Mouse (Mus musculus) limb, embryonic 11.5 days (tissue): ENCODE results near the gene Hdac1. TPM values are rescaled to one million over a fixed set of nuclear protein-coding genes. Genes with fewer than 3 reads are reported as not detected.
"Not testable (repeated sequence)": the region's sequence is repeated elsewhere in the genome, so short reads cannot be mapped to it uniquely, and the experiment has no call there.

Source experiments
- ATAC-seq: fragments of 200-750 bp; cut with Nextera tagmentation; 2 replicates; pipeline ENCODE4 v1.8.0; 2017; ENCODE audit warnings: low read depth; ENCODE audit not compliant: insufficient number of reproducible peaks, low FRiP score, low TSS enrichment
- DNase-seq: peaks from one replicate; pipeline ENCODE4 v3.0.0-alpha.2; 2015; ENCODE audit warnings: low spot score
- H3K27ac ChIP-seq: fragments of 300-500 bp; sonication (generic); replicated peaks from 2 replicates; pipeline ENCODE4 v1.5.1; 2014; ENCODE audit warnings: low read depth, mild to moderate bottlenecking, low read length
- H3K27me3 ChIP-seq: fragments of 300-500 bp; sonication (generic); 2 replicates; pipeline ENCODE4 v1.6.1; 2014; ENCODE audit warnings: mild to moderate bottlenecking, low read length, mixed read lengths; ENCODE audit not compliant: control insufficient read depth, insufficient read depth
- H3K36me3 ChIP-seq: fragments of 300-500 bp; sonication (generic); 2 replicates; pipeline ENCODE4 v1.6.1; 2014; ENCODE audit warnings: mild to moderate bottlenecking, low read length, moderate library complexity, mixed read lengths; ENCODE audit not compliant: control insufficient read depth, insufficient read depth
- H3K4me1 ChIP-seq: fragments of 300-500 bp; sonication (generic); 2 replicates; pipeline ENCODE4 v1.6.1; 2014; ENCODE audit warnings: low read length, mixed read lengths; ENCODE audit not compliant: control insufficient read depth, insufficient read depth
- H3K4me2 ChIP-seq: fragments of 300-500 bp; sonication (generic); 2 replicates; pipeline ENCODE4 v1.6.1; 2014; ENCODE audit warnings: low read depth, mild to moderate bottlenecking, moderate library complexity; ENCODE audit not compliant: severe bottlenecking
- H3K4me3 ChIP-seq: fragments of 300-500 bp; sonication (generic); 2 replicates; pipeline ENCODE4 v1.5.1; 2014; ENCODE audit warnings: low read depth, low read length
- H3K9ac ChIP-seq: fragments of 300-500 bp; sonication (generic); 2 replicates; pipeline ENCODE4 v1.6.1; 2014; ENCODE audit warnings: mild to moderate bottlenecking, low read length
- H3K9me3 ChIP-seq: fragments of 300-500 bp; sonication (generic); 2 replicates; pipeline ENCODE4 v1.6.1; 2016; ENCODE audit warnings: low read length; ENCODE audit not compliant: control insufficient read depth
- WGBS: fragments of 180-500 bp; shearing (Covaris S2); extraction: QIAGEN DNeasy Blood & Tissue Kit; methylation state at CpG from one replicate; pipeline ENCODE4 v1.1.7; 2014; 5-methylcytosine and 5-hydroxymethylcytosine counted together
- polyA plus RNA-seq: library from polyadenylated mRNA; unstranded; fragments of >200 nt; fragmentation: Nextera tagmentation; extraction: Ambion mirVana; gene quantifications from 2 replicates; pipeline ENCODE4 v1.2.1, GENCODE M21; 2014

The Hdac1 gene
- polyA plus RNA-seq, 1 experiment from 2014 or later = 309 TPM

DNA sequence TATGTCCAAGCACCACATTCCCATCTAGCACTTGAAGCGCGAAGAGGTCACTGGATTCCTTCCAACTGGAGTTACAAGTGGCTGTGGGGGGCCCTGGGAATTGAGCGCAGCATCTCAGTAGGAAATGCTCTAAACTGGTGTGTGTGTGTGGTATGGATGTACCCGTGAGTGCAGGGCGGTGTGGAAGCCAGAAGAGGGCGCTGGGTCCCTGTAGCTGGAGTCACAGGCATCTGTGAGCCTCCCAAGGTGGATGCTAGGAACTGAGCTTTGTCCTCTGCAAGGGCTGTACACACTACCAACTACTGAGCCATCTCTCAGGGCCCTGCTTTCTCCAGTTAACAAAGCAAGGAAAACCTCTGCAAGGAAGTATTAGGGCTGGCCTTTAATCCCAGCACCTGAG lies 2.5 kb downstream of the Hdac1 start:
- no peaks in the 10 kb centered on the region for H3K9me3 ChIP-seq
- H3K27ac ChIP-seq = no peak overlapping the region
- WGBS = 93% methylated on average over 6 of the region's 6 CpGs
- no peak overlapping the region for H3K9ac ChIP-seq
- H3K27me3 ChIP-seq = no peaks in the 10 kb centered on the region
- ATAC-seq (no peak), DNase-seq (no peak)
- no peak overlapping the region for H3K4me3 ChIP-seq
- H3K36me3 ChIP-seq = peaks cover 7% of the 10 kb centered on the region
- H3K4me1 ChIP-seq = peaks cover 9% of the 10 kb centered on the region
- H3K4me2 ChIP-seq = no peak overlapping the region

GRCm38 (mm10) chr4:129528901-129529300 lies 13.6 kb downstream of the Hdac1 start:
- H3K27ac ChIP-seq, H3K9ac ChIP-seq, H3K27me3 ChIP-seq, H3K4me1 ChIP-seq, H3K4me3 ChIP-seq, DNase-seq, H3K4me2 ChIP-seq, H3K9me3 ChIP-seq, ATAC-seq: not testable (repeated sequence)
- peaks cover 31% of the 10 kb centered on the region; the same call in 1 of the 2 replicates for H3K36me3 ChIP-seq
- 95% methylated on average over 5 of the region's 6 CpGs for WGBS

DNA sequence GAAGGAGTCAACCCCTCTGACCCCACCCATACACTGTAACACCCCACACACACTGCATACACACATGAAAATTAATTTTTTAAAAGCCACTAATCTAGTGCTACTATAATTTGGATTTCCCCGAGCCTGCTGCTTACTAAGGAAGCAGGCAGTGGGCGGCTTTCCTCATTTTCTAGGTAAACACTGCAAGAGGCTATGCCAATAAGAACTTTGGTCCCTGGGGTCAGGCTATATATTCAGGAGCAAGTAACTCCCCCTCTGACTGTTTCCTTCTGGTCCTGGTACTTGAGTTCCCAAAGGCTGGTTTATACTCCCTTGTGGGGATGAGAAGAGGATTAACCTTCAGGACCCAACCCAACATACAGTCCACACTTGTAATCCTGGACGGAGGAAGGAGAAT lies 16.6 kb downstream of the Hdac1 start:
- ATAC-seq (no peak), DNase-seq (no peak)
- WGBS = 94% methylated on average over 3 of the region's 3 CpGs
- H3K27ac ChIP-seq = no peak overlapping the region
- no peak overlapping the region for H3K4me2 ChIP-seq
- no peak overlapping the region for H3K4me3 ChIP-seq
- H3K9me3 ChIP-seq = no peaks in the 10 kb centered on the region
- no peak overlapping the region for H3K9ac ChIP-seq
- H3K36me3 ChIP-seq = peaks cover 35% of the 10 kb centered on the region; the same call in 1 of the 2 replicates
- no peaks in the 10 kb centered on the region for H3K27me3 ChIP-seq
- no peaks in the 10 kb centered on the region for H3K4me1 ChIP-seq

DNA sequence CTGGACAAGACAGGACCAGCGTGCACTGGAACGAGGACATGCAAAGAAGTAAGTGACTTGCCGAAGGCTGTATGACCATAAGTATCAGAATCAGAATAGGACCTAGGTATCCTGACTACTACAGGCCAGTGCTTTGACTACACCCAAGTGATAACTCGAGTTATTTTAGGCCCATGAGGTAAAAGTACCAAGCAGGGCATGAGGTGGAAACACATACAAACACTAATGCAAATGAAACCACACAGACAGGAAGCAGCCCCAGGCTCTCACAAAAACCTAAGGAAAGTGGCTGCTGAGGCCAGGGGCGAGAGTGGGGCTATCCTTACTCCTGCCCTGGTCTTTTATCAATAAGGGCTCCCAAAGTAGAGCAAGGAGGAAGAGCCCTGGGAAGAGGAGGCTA lies 17.2 kb downstream of the Hdac1 start:
- Histone ChIP-seq H3K4me3 (no peak overlapping the region), H3K27me3 (no peaks in the 10 kb centered on the region), H3K4me1 (no peaks in the 10 kb centered on the region), H3K27ac (no peak overlapping the region), H3K9me3 (no peaks in the 10 kb centered on the region), H3K36me3 (peaks cover 34% of the 10 kb centered on the region; the same call in 1 of the 2 replicates), H3K9ac (no peak overlapping the region), H3K4me2 (no peak overlapping the region)
- ATAC-seq (no peak), DNase-seq (no peak)
- WGBS = 91% methylated on average over 5 of the region's 5 CpGs

GRCm38 (mm10) chr4:129518519-129518918 lies 24.0 kb downstream of the Hdac1 start:
- peaks cover 32% of the 10 kb centered on the region; the same call in 1 of the 2 replicates for H3K36me3 ChIP-seq

DNA sequence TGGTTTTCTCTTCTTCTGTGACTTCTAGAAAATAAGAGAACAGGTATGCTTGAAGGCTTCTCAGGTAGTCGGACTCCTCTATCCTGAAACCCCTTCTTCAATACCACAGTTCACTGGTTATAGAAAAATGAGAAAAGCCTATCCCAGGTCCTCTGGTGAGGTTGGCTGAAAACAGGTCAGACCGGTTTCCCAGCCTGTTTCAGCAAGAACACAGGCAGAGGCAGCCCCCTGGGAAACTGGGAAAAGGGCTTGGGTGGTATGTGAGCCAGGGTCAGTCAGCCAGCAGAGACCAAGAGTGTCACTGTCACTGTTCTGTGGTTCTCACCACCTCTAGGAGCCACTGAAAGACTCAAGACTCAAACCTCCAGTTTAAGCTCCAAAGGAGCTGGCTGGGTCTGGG lies 25.6 kb downstream of the Hdac1 start:
- ATAC-seq (no peak), DNase-seq (no peak)
- Histone ChIP-seq H3K36me3 (peaks cover 20% of the 10 kb centered on the region; the same call in 1 of the 2 replicates), H3K4me2 (no peak overlapping the region), H3K27me3 (no peaks in the 10 kb centered on the region), H3K27ac (no peak overlapping the region), H3K4me1 (no peaks in the 10 kb centered on the region), H3K9me3 (no peaks in the 10 kb centered on the region), H3K4me3 (no peak overlapping the region), H3K9ac (no peak overlapping the region)
- 52% methylated on average over 2 of the region's 2 CpGs for WGBS

More at GRCm38 (mm10) chr4:129518519-129518918, 24.0 kb downstream of the Hdac1 start:
- H3K4me3 ChIP-seq = no peak overlapping the region
- 89% methylated on average over 8 of the region's 8 CpGs for WGBS
- DNase-seq = no peak
- H3K4me1 ChIP-seq = no peaks in the 10 kb centered on the region
- no peak for ATAC-seq
- H3K27me3 ChIP-seq = no peaks in the 10 kb centered on the region
- no peaks in the 10 kb centered on the region for H3K9me3 ChIP-seq
- no peak overlapping the region for H3K4me2 ChIP-seq
- H3K27ac ChIP-seq = no peak overlapping the region
- no peak overlapping the region for H3K9ac ChIP-seq

GRCm38 (mm10) chr4:129514300-129514898 lies 28.1 kb downstream of the Hdac1 start:
- peak overlapping the region; percentile 77 for H3K4me2 ChIP-seq
- H3K4me3 ChIP-seq = peak overlapping the region; percentile 97
- peaks cover 10% of the 10 kb centered on the region; the same call in 1 of the 2 replicates for H3K36me3 ChIP-seq
- no peaks in the 10 kb centered on the region for H3K27me3 ChIP-seq
- peak overlapping the region; percentile 97 for H3K27ac ChIP-seq
- 0% methylated on average over 31 of the region's 35 CpGs for WGBS
- no peaks in the 10 kb centered on the region for H3K9me3 ChIP-seq
- DNase-seq = peak; percentile 87
- ATAC-seq = peak; percentile 13; the same call in 1 of the 2 replicates
- H3K4me1 ChIP-seq = peaks cover 10% of the 10 kb centered on the region; the same call in 1 of the 2 replicates
- H3K9ac ChIP-seq = peak overlapping the region; percentile 100

- Histone ChIP-seq H3K4me3 (peak overlapping the region; percentile 97), H3K27ac (peak overlapping the region; percentile 97), H3K9ac (peak overlapping the region; percentile 100), H3K9me3 (no peaks in the 10 kb centered on the region), H3K36me3 (peaks cover 10% of the 10 kb centered on the region; the same call in 1 of the 2 replicates), H3K4me2 (peak overlapping the region; percentile 49), H3K4me1 (peaks cover 10% of the 10 kb centered on the region; the same call in 1 of the 2 replicates), H3K27me3 (no peaks in the 10 kb centered on the region)
- peak; percentile 14 for ATAC-seq
- DNase-seq = peak; percentile 49
- WGBS = under 1% methylated on average over 46 of the region's 57 CpGs
Measured at GRCm38 (mm10) chr4:129513891-129514290, 28.6 kb downstream of the Hdac1 start.
